Mouse (Mus musculus) retina, adult 2 months (tissue): ENCODE measurements around the gene Tmed11.
"Not testable (repeated sequence)": the region's sequence is repeated elsewhere in the genome, so short reads cannot be mapped to it uniquely, and the experiment has no call there.

Experiments
- DNase-seq: peaks from one replicate; pipeline ENCODE4 v3.0.0-alpha.2; 2012; ENCODE audit warnings: low read depth, low spot score

The Tmed11 gene

GRCm38 (mm10) chr5:108795263-108795662 is at the start of gene Tmed11:
TSS of gene Tmed11 (minus strand) at chr5:108795363.
- DNase-seq, result not testable (repeated sequence)

- DNase-seq, result no peak
Measured at GRCm38 (mm10) chr5:108836156-108836555, 41.0 kb upstream of the Tmed11 start.

GRCm38 (mm10) chr5:108823276-108823675 is 28.1 kb upstream of the Tmed11 start:
- DNase-seq, result no peak

- not testable (repeated sequence) for DNase-seq
Measured at GRCm38 (mm10) chr5:108808750-108809149, 13.6 kb upstream of the Tmed11 start, which contains the start of gene Vmn2r8. TSS of gene Vmn2r8 (minus strand) at chr5:108808850.

DNA sequence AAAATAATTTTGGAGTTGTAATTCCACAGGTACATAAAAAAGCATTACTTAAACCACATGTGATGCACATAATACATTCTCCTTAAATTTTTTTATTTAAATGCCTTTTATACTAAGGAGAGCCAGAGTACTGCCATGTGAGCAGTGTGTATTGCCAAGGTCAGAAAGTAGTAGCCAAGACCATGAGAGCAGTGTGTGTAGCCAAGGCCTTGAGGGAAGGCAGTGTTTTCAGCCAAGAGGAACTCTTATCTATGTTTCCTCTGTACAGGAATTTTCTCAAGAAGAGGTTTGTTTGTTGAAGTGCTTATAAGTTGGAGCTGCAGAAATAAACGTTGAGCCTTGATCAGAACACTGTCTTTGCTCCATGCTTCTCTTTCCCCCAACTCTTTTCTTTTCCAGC is 8.5 kb upstream of the Tmed11 start:
- DNase-seq, result no peak

DNA sequence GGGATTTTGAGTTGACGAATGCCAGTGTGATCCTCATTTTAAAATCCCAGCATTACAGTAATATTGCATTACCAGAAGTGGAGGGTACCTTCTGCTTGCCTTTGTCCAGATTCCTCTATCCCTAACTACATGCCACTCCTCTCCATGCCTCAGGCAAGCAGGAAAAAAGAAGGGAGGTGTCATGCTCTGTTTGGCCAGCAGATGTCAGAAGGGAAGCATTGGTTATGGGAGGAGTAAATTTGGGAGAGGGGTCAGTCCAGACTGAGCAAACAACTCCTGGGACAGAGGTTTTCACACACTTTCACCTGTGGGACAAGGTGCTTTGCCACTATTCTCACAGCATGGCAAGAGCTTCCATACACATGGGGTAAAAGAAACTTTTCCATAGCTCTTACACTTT is 4.8 kb downstream of the Tmed11 start:
- not testable (repeated sequence) for DNase-seq

GRCm38 (mm10) chr5:108774630-108775306 is 20.4 kb downstream of the Tmed11 start, which contains the start of gene Rnf212:
TSS of gene Rnf212 (minus strand) at chr5:108774982.
- DNase-seq, result no peak

GRCm38 (mm10) chr5:108760002-108760401 is 35.2 kb downstream of the Tmed11 start:
- DNase-seq, result no peak

- no peak for DNase-seq
Measured at GRCm38 (mm10) chr5:108758396-108758795, 36.8 kb downstream of the Tmed11 start.

- DNase-seq, result not testable (repeated sequence)
Measured at GRCm38 (mm10) chr5:108751258-108751657, 43.9 kb downstream of the Tmed11 start.

DNA sequence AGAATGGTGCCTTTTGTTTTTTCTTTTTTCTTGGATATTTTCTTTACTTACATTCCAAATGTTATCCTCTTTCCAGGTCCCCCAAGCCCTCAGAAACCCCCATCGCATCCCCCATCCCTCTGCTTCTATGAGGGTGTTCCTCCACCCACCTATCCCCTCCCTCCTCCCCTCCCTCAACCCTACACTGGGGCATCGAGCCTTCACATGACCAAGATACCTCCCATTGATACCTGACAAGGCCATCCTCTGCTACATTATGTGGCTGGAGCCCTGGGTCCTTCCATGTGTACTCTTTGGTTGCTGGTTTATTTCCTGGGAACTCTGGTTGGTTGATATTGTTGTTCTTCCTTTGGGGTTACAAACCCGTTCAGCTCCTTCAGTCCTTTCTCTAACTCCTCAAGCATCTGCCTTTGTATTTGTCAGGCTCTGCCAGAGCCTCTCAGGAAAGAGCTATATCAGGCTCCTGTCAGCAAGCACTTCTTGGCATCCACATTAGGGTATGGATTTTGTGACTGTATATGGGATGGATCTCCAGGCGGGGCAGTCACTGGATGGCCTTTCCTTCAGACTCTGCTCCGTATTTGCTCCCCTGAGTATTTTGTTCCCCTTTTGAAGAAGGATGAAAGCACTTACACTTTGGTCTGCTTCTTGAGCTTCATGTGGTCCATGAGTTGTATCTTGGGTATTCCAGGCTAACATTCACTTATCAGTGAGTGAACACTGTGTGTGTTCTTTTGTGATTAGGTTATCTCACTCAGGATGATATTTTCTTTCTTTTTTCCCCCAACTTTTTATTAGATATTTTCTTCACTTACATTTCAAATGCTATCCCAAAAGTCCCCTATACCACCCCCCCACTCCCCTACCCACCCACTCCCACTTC is 44.6 kb downstream of the Tmed11 start:
- DNase-seq, result no peak

DNA sequence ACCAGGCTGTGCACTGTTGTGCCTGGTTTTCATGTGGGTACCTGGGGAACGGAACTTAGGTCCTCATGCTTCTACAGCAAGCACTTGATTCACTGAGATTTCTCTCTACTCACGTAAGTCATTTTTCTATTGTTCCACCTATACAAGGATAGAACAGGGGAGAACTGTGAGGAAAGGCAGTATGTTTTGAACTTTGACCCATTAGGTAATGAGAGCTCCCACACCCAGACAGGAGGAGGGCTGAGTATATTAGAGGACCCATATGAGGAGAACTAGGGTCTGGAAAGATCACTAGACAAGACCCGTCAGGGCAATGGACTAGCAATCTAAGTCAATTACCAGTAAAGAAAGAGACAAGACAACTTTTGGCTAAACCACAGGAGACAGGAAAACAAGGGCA is 50.5 kb downstream of the Tmed11 start:
- DNase-seq, result no peak

DNA sequence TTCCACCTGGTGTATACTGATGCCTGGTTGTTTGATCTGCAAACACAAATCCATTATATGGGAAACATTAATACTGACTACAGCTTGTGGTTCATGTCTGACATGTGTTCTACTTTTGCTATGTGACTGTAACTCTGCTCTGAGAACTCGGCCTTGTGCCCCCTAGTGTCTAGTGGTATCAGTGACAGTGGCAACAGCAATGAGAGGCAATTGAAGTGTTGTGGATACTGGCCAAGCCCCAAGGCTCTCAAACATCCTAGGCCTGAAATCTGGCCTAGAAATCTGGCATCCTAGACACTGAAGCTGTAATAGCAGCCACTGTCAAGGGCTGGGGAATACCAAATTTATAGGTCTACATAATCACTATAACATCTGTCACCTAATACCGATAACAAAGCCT is 51.3 kb downstream of the Tmed11 start:
- DNase-seq, result no peak

GRCm38 (mm10) chr5:108742596-108742995 is 52.6 kb downstream of the Tmed11 start:
- DNase-seq, result no peak

GRCm38 (mm10) chr5:108741844-108742243 is 53.3 kb downstream of the Tmed11 start:
- no peak for DNase-seq

DNA sequence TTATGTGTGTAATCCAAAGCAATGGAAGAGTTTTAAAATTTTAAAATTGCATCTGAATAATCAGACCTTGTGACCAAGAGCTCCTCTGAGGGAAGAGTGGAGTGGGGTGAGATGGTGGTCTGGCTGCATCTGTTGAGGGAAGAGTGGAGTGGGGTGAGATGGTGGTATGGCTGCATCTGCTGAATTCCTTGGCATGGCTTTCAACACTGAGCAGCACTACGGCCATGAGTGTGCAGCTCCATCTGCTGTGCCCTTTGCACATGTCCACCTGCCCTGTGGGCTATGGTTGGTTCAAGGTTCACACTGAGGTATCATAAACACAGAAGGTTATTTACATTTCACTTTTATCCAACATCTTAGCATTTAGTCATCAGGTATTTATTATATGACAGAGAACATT is 67.7 kb downstream of the Tmed11 start:
- no peak for DNase-seq
